Mouse (Mus musculus): Measurements from ENCODE around the gene Sdhb. TPM values are rescaled to one million over a fixed set of nuclear protein-coding genes. Genes with fewer than 3 reads are reported as not detected.
A peak's percentile ranks its signal among the peaks of the same experiment; 100 is the strongest.

Gene Sdhb
- polyA plus RNA-seq, 1 experiment from 2014 or later: 530 TPM

- peaks cover 32% of the 10 kb centered on the region for H3K36me3 ChIP-seq
- H3K27me3 ChIP-seq (replicated peaks): no peaks in the 10 kb centered on the region
- no peaks in the 10 kb centered on the region for H3K9me3 ChIP-seq (replicated peaks)
- no peak overlapping the region for H3K4me3 ChIP-seq (replicated peaks)
- no peak for ATAC-seq (ENCODE audit: low FRiP score)
- 81% methylated on average over 29 of the region's 29 CpGs for WGBS
- H3K4me1 ChIP-seq: peaks cover 48% of the 10 kb centered on the region
- 0 out of 2 replicates have a peak overlapping the region, but pooled peaks have one; percentile 28 for H3K27ac ChIP-seq (replicated peaks)
- H3K4me2 ChIP-seq: no peak overlapping the region
- no peak overlapping the region for H3K9ac ChIP-seq (replicated peaks)
Observed at GRCm38 (mm10) chr4:141017657-141018436, 56.8 kb downstream of the Sdhb start.

- no peak overlapping the region for H3K4me2 ChIP-seq
- 85% methylated on average over 17 of the region's 17 CpGs for WGBS
- peak overlapping the region; percentile 81 for H3K27ac ChIP-seq (replicated peaks)
- H3K9me3 ChIP-seq (replicated peaks): no peaks in the 10 kb centered on the region
- peaks cover 15% of the 10 kb centered on the region for H3K36me3 ChIP-seq
- H3K27me3 ChIP-seq (replicated peaks): no peaks in the 10 kb centered on the region
- peaks cover 38% of the 10 kb centered on the region for H3K4me1 ChIP-seq
- no peak overlapping the region for H3K4me3 ChIP-seq (replicated peaks)
- no peak for ATAC-seq (ENCODE audit: low FRiP score)
- H3K9ac ChIP-seq (replicated peaks): no peak overlapping the region
Observed at GRCm38 (mm10) chr4:141020220-141020619, 59.2 kb downstream of the Sdhb start.

GRCm38 (mm10) chr4:141020811-141021613 lies 60.0 kb downstream of the Sdhb start:
- peaks cover 37% of the 10 kb centered on the region for H3K4me1 ChIP-seq
- peak overlapping the region; percentile 81 for H3K27ac ChIP-seq (replicated peaks)
- 19% methylated on average over 14 of the region's 14 CpGs for WGBS
- no peak overlapping the region for H3K4me3 ChIP-seq (replicated peaks)
- H3K4me2 ChIP-seq: no peak overlapping the region
- peak; percentile 60 for ATAC-seq (ENCODE audit: low FRiP score)
- no peaks in the 10 kb centered on the region for H3K27me3 ChIP-seq (replicated peaks)
- H3K9ac ChIP-seq (replicated peaks): no peak overlapping the region
- no peaks in the 10 kb centered on the region for H3K9me3 ChIP-seq (replicated peaks)
- peaks cover 7% of the 10 kb centered on the region for H3K36me3 ChIP-seq

- H3K36me3 ChIP-seq: peaks cover 6% of the 10 kb centered on the region
- no peak overlapping the region for H3K9ac ChIP-seq (replicated peaks)
- peaks cover 37% of the 10 kb centered on the region for H3K4me1 ChIP-seq
- no peaks in the 10 kb centered on the region for H3K27me3 ChIP-seq (replicated peaks)
- no peaks in the 10 kb centered on the region for H3K9me3 ChIP-seq (replicated peaks)
- H3K4me3 ChIP-seq (replicated peaks): no peak overlapping the region
- H3K27ac ChIP-seq (replicated peaks): peak overlapping the region; percentile 81
- no peak overlapping the region for H3K4me2 ChIP-seq
- WGBS: 41% methylated on average over 11 of the region's 11 CpGs
- no peak for ATAC-seq (ENCODE audit: low FRiP score)
Observed at GRCm38 (mm10) chr4:141021614-141021929, 60.6 kb downstream of the Sdhb start.

- Histone ChIP-seq H3K4me3 (replicated peaks) (no peak overlapping the region), H3K9ac (replicated peaks) (no peak overlapping the region), H3K27me3 (replicated peaks) (no peaks in the 10 kb centered on the region), H3K4me1 (peaks cover 32% of the 10 kb centered on the region), H3K9me3 (replicated peaks) (no peaks in the 10 kb centered on the region), H3K4me2 (no peak overlapping the region), H3K27ac (replicated peaks) (no peak overlapping the region), H3K36me3 (peaks cover 11% of the 10 kb centered on the region)
- ATAC-seq (ENCODE audit: low FRiP score): no peak
- WGBS: 77% methylated on average over 9 of the region's 9 CpGs
Observed at GRCm38 (mm10) chr4:141024052-141024451, 63.0 kb downstream of the Sdhb start.

- Histone ChIP-seq H3K4me2 (no peak overlapping the region), H3K4me3 (replicated peaks) (no peak overlapping the region), H3K27ac (replicated peaks) (no peak overlapping the region), H3K9ac (replicated peaks) (no peak overlapping the region), H3K36me3 (peaks cover 16% of the 10 kb centered on the region), H3K27me3 (replicated peaks) (no peaks in the 10 kb centered on the region), H3K9me3 (replicated peaks) (no peaks in the 10 kb centered on the region), H3K4me1 (peaks cover 23% of the 10 kb centered on the region)
- ATAC-seq (ENCODE audit: low FRiP score): no peak
- WGBS: 73% methylated on average over 27 of the region's 27 CpGs
Observed at GRCm38 (mm10) chr4:141024992-141025391, 64.0 kb downstream of the Sdhb start.

Other genes starting within 250 kb of the Sdhb start
- 0.65 TPM in 1 of 2 replicates, not detected in the other for gene Padi6, start 218.6 kb upstream of the Sdhb start, polyA plus RNA-seq (2015; fragmentation: Nextera tagmentation; extraction: Ambion mirVana)
- gene Padi4, start 187.0 kb upstream of the Sdhb start, polyA plus RNA-seq (2015; fragmentation: Nextera tagmentation; extraction: Ambion mirVana): 0.20 and 1.6 TPM in 2 replicates
- 0.22 TPM in 1 of 2 replicates, not detected in the other for gene Padi3, start 150.6 kb upstream of the Sdhb start, polyA plus RNA-seq (2015; fragmentation: Nextera tagmentation; extraction: Ambion mirVana)
- 0.08 and 0.24 TPM in 2 replicates for gene Padi1, start 115.4 kb upstream of the Sdhb start, polyA plus RNA-seq (2015; fragmentation: Nextera tagmentation; extraction: Ambion mirVana)
- 1.0 and 2.9 TPM in 2 replicates for gene Padi2, start 54.9 kb upstream of the Sdhb start, polyA plus RNA-seq (2015; fragmentation: Nextera tagmentation; extraction: Ambion mirVana)
- 162 and 188 TPM in 2 replicates for gene Atp13a2, start 25.7 kb downstream of the Sdhb start, polyA plus RNA-seq (2015; fragmentation: Nextera tagmentation; extraction: Ambion mirVana)
- 210 and 222 TPM in 2 replicates for gene Mfap2, start 49.2 kb downstream of the Sdhb start, polyA plus RNA-seq (2015; fragmentation: Nextera tagmentation; extraction: Ambion mirVana)
- 4.5 and 4.9 TPM in 2 replicates for gene Crocc, start 99.3 kb downstream of the Sdhb start, polyA plus RNA-seq (2015; fragmentation: Nextera tagmentation; extraction: Ambion mirVana)
- 56.8 and 59.8 TPM in 2 replicates for gene Necap2, start 117.2 kb downstream of the Sdhb start, polyA plus RNA-seq (2015; fragmentation: Nextera tagmentation; extraction: Ambion mirVana)
- gene Spata21, start 127.1 kb downstream of the Sdhb start, polyA plus RNA-seq (2015; fragmentation: Nextera tagmentation; extraction: Ambion mirVana): 0.51 and 0.55 TPM in 2 replicates
- 23.7 and 29.1 TPM in 2 replicates for gene Szrd1, start 178.6 kb downstream of the Sdhb start, polyA plus RNA-seq (2015; fragmentation: Nextera tagmentation; extraction: Ambion mirVana)
- gene Fbxo42, start 186.7 kb downstream of the Sdhb start, polyA plus RNA-seq (2015; fragmentation: Nextera tagmentation; extraction: Ambion mirVana): 23.3 and 23.8 TPM in 2 replicates